Mouse (Mus musculus) myocyte (in vitro differentiated cells): ENCODE measurements around the gene Prrt4.
"Not testable (repeated sequence)": the region's sequence is repeated elsewhere in the genome, so short reads cannot be mapped to it uniquely, and the experiment has no call there.

Source experiments
- CEBPB ChIP-seq: IDR thresholded peaks from 2 replicates; pipeline ENCODE4 v1.6.1; 2011; ENCODE audit warnings: mild to moderate bottlenecking, moderate library complexity; ENCODE audit not compliant: poor library complexity, insufficient read depth, severe bottlenecking
- E2F4 ChIP-seq: IDR thresholded peaks from one replicate; pipeline ENCODE4 v1.6.1; 2011; ENCODE audit warnings: mild to moderate bottlenecking, control low read depth, moderate library complexity; ENCODE audit not compliant: insufficient read depth
- MAX ChIP-seq: IDR thresholded peaks from one replicate; pipeline ENCODE4 v1.6.1; 2011; ENCODE audit warnings: low read depth, mild to moderate bottlenecking, control low read depth
- MYOD1 ChIP-seq, 3 experiments: IDR thresholded peaks; one replicate each; pipeline ENCODE4 v1.6.1; 2011; ENCODE audit warnings: control low read depth in 2 of 3, low read depth in 2 of 3, mild to moderate bottlenecking in 2 of 3, moderate library complexity in 1 of 3; ENCODE audit not compliant: insufficient read length in 2 of 3, control insufficient read depth in 1 of 3
- MYOG ChIP-seq, 3 experiments: IDR thresholded peaks; one replicate each; pipeline ENCODE4 v1.6.1; 2011; ENCODE audit warnings: control low read depth in 2 of 3, low read depth in 2 of 3, mild to moderate bottlenecking in 2 of 3; ENCODE audit not compliant: insufficient read length in 2 of 3, control insufficient read depth in 1 of 3, insufficient read depth in 1 of 3
- POLR2A ChIP-seq: IDR thresholded peaks from one replicate; pipeline ENCODE4 v1.6.1; 2011; ENCODE audit warnings: low read depth, mild to moderate bottlenecking, control low read depth, moderate library complexity; ENCODE audit not compliant: insufficient read length
- POLR2AphosphoS2 ChIP-seq: IDR thresholded peaks from one replicate; pipeline ENCODE4 v1.6.1; 2011; ENCODE audit warnings: low read depth, control low read depth; ENCODE audit not compliant: insufficient read length
- REST ChIP-seq: IDR thresholded peaks from one replicate; pipeline ENCODE4 v1.6.1; 2011; ENCODE audit warnings: mild to moderate bottlenecking, control low read depth, moderate library complexity; ENCODE audit not compliant: insufficient read depth, insufficient read length
- SRF ChIP-seq: IDR thresholded peaks from one replicate; pipeline ENCODE4 v1.6.1; 2011; ENCODE audit warnings: low read depth; ENCODE audit not compliant: control insufficient read depth, insufficient read length
- TCF12 ChIP-seq: IDR thresholded peaks from one replicate; pipeline ENCODE4 v1.6.1; 2011; ENCODE audit warnings: mild to moderate bottlenecking, control low read depth; ENCODE audit not compliant: poor library complexity, insufficient read depth, severe bottlenecking
- USF1 ChIP-seq: IDR thresholded peaks from one replicate; pipeline ENCODE4 v1.6.1; 2011; ENCODE audit warnings: low read depth, mild to moderate bottlenecking, control low read depth, moderate library complexity

GRCm38 (mm10) chr6:29161291-29161690 is 18.1 kb downstream of the Prrt4 start:
- TF ChIP-seq MYOG (IDR thresholded peaks at IDR 0.05; ENCODE audit: control insufficient read depth in 1 of 3, insufficient read depth in 1 of 3, insufficient read length in 2 of 3, low read depth in 2 of 3); USF1; CEBPB; MAX; POLR2A; E2F4; MYOD1 (IDR thresholded peaks at IDR 0.05; ENCODE audit: control insufficient read depth in 1 of 3, insufficient read length in 2 of 3, low read depth in 2 of 3); TCF12; SRF; REST; POLR2AphosphoS2: not testable (repeated sequence)
